Mouse (Mus musculus) left cerebral cortex, postnatal 4 days (tissue): Measurements from ENCODE around the gene Tcl1b4. TPM values are rescaled to one million over a fixed set of nuclear protein-coding genes. Genes with fewer than 3 reads are reported as not detected.

Source experiments
- DNase-seq: peaks from one replicate; pipeline ENCODE4 v3.0.0-alpha.2; 2022
- intact Hi-C: fragments of 180-260 bp; cut with DNase I; formaldehyde crosslinking; loops from one replicate; pipeline ENCODE4 v1.15.1; 2025
- total RNA-seq, 2 experiments: library from RNA; stranded (reverse); gene quantifications; 2 replicates each; pipeline ENCODE4 v1.2.3; 2021

Tcl1b4 gene
- total RNA-seq, 2 experiments from 2014 or later: not detected

DNA sequence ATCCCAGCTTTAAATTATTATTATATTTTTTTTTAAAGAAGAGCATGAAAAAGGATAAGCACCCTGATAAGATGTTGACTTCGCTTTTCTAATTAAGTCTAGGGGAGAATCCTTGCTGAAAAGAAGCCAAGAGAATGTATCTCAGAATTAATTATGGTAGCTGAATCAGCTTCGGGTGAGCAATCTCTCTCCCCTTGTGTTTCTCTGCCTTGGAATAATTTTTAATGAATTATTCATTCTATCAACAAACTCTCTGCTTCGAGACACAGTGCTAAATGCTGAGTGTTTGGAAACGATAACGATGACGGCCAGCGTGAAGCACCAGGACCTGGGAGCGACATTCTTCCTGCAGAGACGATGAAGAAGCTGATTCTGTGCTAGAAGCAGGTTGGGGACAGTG, 37.3 kb downstream of the Tcl1b4 start:
- DNase-seq: no peak
- intact Hi-C loops: no loop called here

- DNase-seq: peak; percentile 58
These were observed 47.0 kb downstream of the Tcl1b4 start for GRCm38 (mm10) chr12:105248763-105249233.

GRCm38 (mm10) chr12:105253796-105254195, 52.0 kb downstream of the Tcl1b4 start:
- intact Hi-C loops: no loop called here
- no peak for DNase-seq

More at GRCm38 (mm10) chr12:105248763-105249233, 47.0 kb downstream of the Tcl1b4 start:
- intact Hi-C loops: no loop called here

Other genes starting within 250 kb of the Tcl1b4 start
- gene Syne3, start 192.1 kb upstream of the Tcl1b4 start, total RNA-seq: 1 to 10 TPM in 1 of 2 experiments, under 1 TPM in 1; 0.82 to 1.4 TPM
- 10 to 100 TPM; 50.6 to 56.2 TPM for gene Glrx5, start 169.3 kb upstream of the Tcl1b4 start, total RNA-seq
- gene Tcl1b2, start 55.9 kb upstream of the Tcl1b4 start, total RNA-seq: not detected
- not detected for gene Tcl1b1, start 42.3 kb upstream of the Tcl1b4 start, total RNA-seq
- gene Tcl1b5, start 25.6 kb upstream of the Tcl1b4 start, total RNA-seq: not detected
- not detected for gene Tcl1b3, start 10.9 kb upstream of the Tcl1b4 start, total RNA-seq
- gene Tcl1, start 20.8 kb downstream of the Tcl1b4 start, total RNA-seq: not detected
- 10 to 100 TPM; 20.1 to 21.1 TPM for gene Tunar, start 131.9 kb downstream of the Tcl1b4 start, total RNA-seq